Mouse (Mus musculus) testis, adult 2 months (tissue): Measurements from ENCODE around the gene Bend5.

ENCODE experiments used
- CTCF ChIP-seq: fragments of 200-500 bp; IDR thresholded peaks from 2 replicates; pipeline ENCODE4 v1.5.1; 2012; ENCODE audit warnings: low read depth, mild to moderate bottlenecking, inconsistent platforms, low read length, moderate library complexity; ENCODE audit not compliant: control insufficient read depth, insufficient read depth, insufficient replicate concordance
- POLR2A ChIP-seq: fragments of 200-500 bp; IDR thresholded peaks from 2 replicates; pipeline ENCODE4 v1.6.1; 2012; ENCODE audit warnings: low read depth, mild to moderate bottlenecking, inconsistent platforms, low read length, moderate library complexity; ENCODE audit not compliant: control insufficient read depth

- TF ChIP-seq CTCF = no peak
- TF ChIP-seq POLR2A = no peak
Observed at GRCm38 (mm10) chr4:111390736-111391135, 24.1 kb upstream of the Bend5 start.
